Mouse (Mus musculus): ENCODE results near the gene Gm20479. TPM values are rescaled to one million over a fixed set of nuclear protein-coding genes. Genes with fewer than 3 reads are reported as not detected.

The Gm20479 gene
- total RNA-seq, 2 experiments from 2014 or later, result not detected

- no peak for DNase-seq (ENCODE audit: low spot score in 2 of 2)
Measured at GRCm38 (mm10) chr7:27369111-27369510, 11.9 kb upstream of the Gm20479 start.

GRCm38 (mm10) chr7:27367976-27368375 is 10.8 kb upstream of the Gm20479 start:
- no peak for DNase-seq (ENCODE audit: low spot score in 2 of 2)

GRCm38 (mm10) chr7:27366082-27366844 is 9.0 kb upstream of the Gm20479 start:
- DNase-seq (ENCODE audit: low spot score in 2 of 2), result peak in 1 of 2 experiments; percentile 51

- DNase-seq (ENCODE audit: low spot score in 2 of 2), result no peak
Measured at GRCm38 (mm10) chr7:27364379-27364778, 7.2 kb upstream of the Gm20479 start.

GRCm38 (mm10) chr7:27361283-27361946 is 4.2 kb upstream of the Gm20479 start:
- peak; percentile 97 to 99 for DNase-seq (ENCODE audit: low spot score in 2 of 2)

GRCm38 (mm10) chr7:27360749-27361148 is 3.5 kb upstream of the Gm20479 start:
- DNase-seq (ENCODE audit: low spot score in 2 of 2), result no peak

GRCm38 (mm10) chr7:27359706-27360358 is 2.6 kb upstream of the Gm20479 start:
- DNase-seq (ENCODE audit: low spot score in 2 of 2), result no peak

GRCm38 (mm10) chr7:27359162-27359561 is 1.9 kb upstream of the Gm20479 start:
- no peak for DNase-seq (ENCODE audit: low spot score in 2 of 2)

- DNase-seq (ENCODE audit: low spot score in 2 of 2), result no peak
Measured at GRCm38 (mm10) chr7:27357595-27357978, 368 bp upstream of the Gm20479 start.

GRCm38 (mm10) chr7:27356248-27356647 is 971 bp downstream of the Gm20479 start:
- no peak for DNase-seq (ENCODE audit: low spot score in 2 of 2)

- peak; percentile 71 to 91 for DNase-seq (ENCODE audit: low spot score in 2 of 2)
Measured at GRCm38 (mm10) chr7:27355745-27356240, 1.4 kb downstream of the Gm20479 start, which contains the start of gene Shkbp1. Gene Shkbp1, minus strand, starts transcription at chr7:27356019.

- DNase-seq (ENCODE audit: low spot score in 2 of 2), result no peak
Measured at GRCm38 (mm10) chr7:27355261-27355660, 2.0 kb downstream of the Gm20479 start.

- no peak for DNase-seq (ENCODE audit: low spot score in 2 of 2)
Measured at GRCm38 (mm10) chr7:27354783-27355182, 2.4 kb downstream of the Gm20479 start.

GRCm38 (mm10) chr7:27354144-27354543 is 3.1 kb downstream of the Gm20479 start:
- no peak for DNase-seq (ENCODE audit: low spot score in 2 of 2)

- DNase-seq (ENCODE audit: low spot score in 2 of 2), result no peak
Measured at GRCm38 (mm10) chr7:27345444-27345843, 11.8 kb downstream of the Gm20479 start.

GRCm38 (mm10) chr7:27342595-27342994 is 14.6 kb downstream of the Gm20479 start:
- DNase-seq (ENCODE audit: low spot score in 2 of 2), result no peak

- DNase-seq (ENCODE audit: low spot score in 2 of 2), result peak; percentile 73 to 83
Measured at GRCm38 (mm10) chr7:27339519-27339918, 17.7 kb downstream of the Gm20479 start.

- DNase-seq (ENCODE audit: low spot score in 2 of 2), result no peak
Measured at GRCm38 (mm10) chr7:27339114-27339513, 18.1 kb downstream of the Gm20479 start.

- no peak for DNase-seq (ENCODE audit: low spot score in 2 of 2)
Measured at GRCm38 (mm10) chr7:27337175-27337853, 19.9 kb downstream of the Gm20479 start, which contains the start of gene Ltbp4. Gene Ltbp4, minus strand, starts transcription at chr7:27337692.

- peak; percentile 85 to 97 for DNase-seq (ENCODE audit: low spot score in 2 of 2)
Measured at GRCm38 (mm10) chr7:27335928-27336823, 21.0 kb downstream of the Gm20479 start.
